Mouse (Mus musculus): ENCODE results near the gene Igf1r.

GRCm38 (mm10) chr7:68266691-68267090 is 314.1 kb downstream of the Igf1r start:
- TF ChIP-seq GATA1 (IDR thresholded peaks at IDR 0.05; ENCODE audit: low read length) (no peak), TAL1 (IDR thresholded peaks at IDR 0.05; ENCODE audit: low read length) (no peak)
